In genomic region chr11:106622056-106622455, GRCm38 (mm10) we compare ENCODE assay signal across 14 mouse cellular contexts.
"Had no signal": no experiment of that assay in that cellular context is flagged by ENCODE, and none has a peak within 500 bp of the region (broad histone marks: within the 10 kb centered on the region; RNA-seq: fewer than 3 reads in every experiment).

No protein-coding gene starts in this region.

- H3K9me3 ChIP-seq: limb, embryonic 15.5 days; liver, embryonic 12.5 days; midbrain, embryonic 10.5 days; neural tube, embryonic 15.5 days had no signal

- H3K4me1 ChIP-seq: limb, embryonic 15.5 days; neural tube, embryonic 15.5 days had no signal

- H3K9ac ChIP-seq: limb, embryonic 15.5 days; liver, embryonic 12.5 days; lung, embryonic 14.5 days; neural tube, embryonic 15.5 days had no signal

- H3K27me3 ChIP-seq: limb, embryonic 15.5 days; neural tube, embryonic 15.5 days had no signal

- H3K36me3 ChIP-seq: limb, embryonic 15.5 days; liver, embryonic 12.5 days; midbrain, embryonic 10.5 days; neural tube, embryonic 15.5 days had no signal

- H3K4me2 ChIP-seq: limb, embryonic 15.5 days; liver, embryonic 12.5 days; lung, embryonic 14.5 days; neural tube, embryonic 15.5 days had no signal

- ATAC-seq: liver, embryonic 12.5 days had no signal

- H3K4me3 ChIP-seq: limb, embryonic 15.5 days; liver, embryonic 12.5 days; midbrain, embryonic 10.5 days; myocyte; neural tube, embryonic 15.5 days had no signal

- DNase-seq: kidney, postnatal 10 days; lung, embryonic 14.5 days; lung, postnatal 10 days; lung, postnatal 4 days; midbrain, embryonic 14.5 days; right cerebral cortex, adult 18-20 months; right cerebral cortex, postnatal 25 days; thymus, postnatal 4 days had no signal

- H3K27ac ChIP-seq: limb, embryonic 15.5 days; liver, embryonic 12.5 days; midbrain, embryonic 10.5 days; neural tube, embryonic 15.5 days; stomach, postnatal 0 days had no signal
